Mouse (Mus musculus) heart, postnatal 0 days (tissue): ENCODE measurements around the gene Lad1.
A peak's percentile ranks its signal among the peaks of the same experiment; 100 is the strongest.

Experiments
- CTCF ChIP-seq: IDR thresholded peaks from 2 replicates; pipeline ENCODE4 v1.5.1; 2016; ENCODE audit warnings: antibody characterized with exemption, control low read depth, low read depth
- EP300 ChIP-seq: IDR thresholded peaks from 2 replicates; pipeline ENCODE4 v1.6.1; 2016; ENCODE audit warnings: antibody characterized with exemption, low read depth

DNA sequence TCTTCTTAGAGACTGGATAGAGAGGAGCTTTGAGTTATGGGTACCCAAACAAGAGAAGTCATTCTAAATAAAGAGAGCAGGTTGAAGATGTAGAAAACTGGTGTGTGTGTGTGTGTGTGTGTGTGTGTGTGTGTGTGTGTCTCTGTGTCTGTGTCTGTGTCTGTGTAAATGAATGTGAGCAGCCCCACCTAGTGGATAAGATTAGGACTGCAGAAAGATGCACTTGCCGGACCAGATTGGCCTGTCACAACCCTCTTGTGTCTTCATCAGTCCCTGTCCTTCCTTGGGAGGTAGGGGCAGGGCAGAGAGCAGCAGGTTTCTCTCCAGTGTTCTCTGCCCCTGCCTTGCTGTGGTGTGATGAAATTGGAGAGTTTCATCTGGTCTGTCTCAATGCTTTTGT, 10.5 kb downstream of the Lad1 start:
- peak; percentile 83 for TF ChIP-seq CTCF
- TF ChIP-seq EP300, result no peak
